Mouse (Mus musculus): ENCODE data around the gene Prss32. TPM values are rescaled to one million over a fixed set of nuclear protein-coding genes. Genes with fewer than 3 reads are reported as not detected.

Prss32 gene
- not detected in 2 replicates for polyA plus RNA-seq (2016; fragmentation: Nextera tagmentation; extraction: Ambion mirVana)

GRCm38 (mm10) chr17:23843812-23844273 lies at the start of gene Prss32, which contains the start of gene Prss41:
TSS of gene Prss32 (plus strand) at chr17:23843855.
TSS of gene Prss41 (minus strand) at chr17:23844172.
- H3K27ac ChIP-seq (replicated peaks): no peak within 1 kb of the TSS
- peaks cover 11% of the 10 kb centered on the region for H3K4me1 ChIP-seq
- DNase-seq (ENCODE audit: low spot score): peak; percentile 67
- WGBS: 15% methylated on average over 19 of the region's 19 CpGs
- no peaks in the 10 kb centered on the region for H3K9me3 ChIP-seq (replicated peaks)
- H3K36me3 ChIP-seq: no peaks in the 10 kb centered on the region
- peaks cover 16% of the 10 kb centered on the region; the same call in 1 of the 2 replicates for H3K27me3 ChIP-seq (ENCODE audit: low read depth, poor library complexity, severe bottlenecking)
- H3K4me3 ChIP-seq: peak within 1 kb of the TSS; percentile 45

GRCm38 (mm10) chr17:23795323-23795722 lies 48.3 kb upstream of the Prss32 start:
- DNase-seq (ENCODE audit: low spot score): no peak
- 91% methylated on average over 8 of the region's 8 CpGs for WGBS

GRCm38 (mm10) chr17:23797316-23797715 lies 46.3 kb upstream of the Prss32 start:
- Histone ChIP-seq H3K27me3 (ENCODE audit: low read depth, poor library complexity, severe bottlenecking) (no peaks in the 10 kb centered on the region), H3K9me3 (replicated peaks) (no peaks in the 10 kb centered on the region), H3K4me3 (no peak overlapping the region), H3K36me3 (0 out of 2 replicates have a peak, but pooled peaks cover 6% of the 10 kb centered on the region), H3K27ac (replicated peaks) (no peak overlapping the region), H3K4me1 (peaks cover 5% of the 10 kb centered on the region; the same call in 1 of the 2 replicates)
- WGBS: 80% methylated on average over 7 of the region's 7 CpGs
- no peak for DNase-seq (ENCODE audit: low spot score)

More at GRCm38 (mm10) chr17:23795323-23795722, 48.3 kb upstream of the Prss32 start:
- no peak overlapping the region for H3K27ac ChIP-seq (replicated peaks)
- H3K9me3 ChIP-seq (replicated peaks): no peaks in the 10 kb centered on the region
- no peak overlapping the region for H3K4me3 ChIP-seq
- no peaks in the 10 kb centered on the region for H3K27me3 ChIP-seq (ENCODE audit: low read depth, poor library complexity, severe bottlenecking)
- peaks cover 11% of the 10 kb centered on the region for H3K4me1 ChIP-seq
- H3K36me3 ChIP-seq: 0 out of 2 replicates have a peak, but pooled peaks cover 6% of the 10 kb centered on the region

- Histone ChIP-seq H3K4me3 (no peak overlapping the region), H3K27ac (replicated peaks) (no peak overlapping the region; the same call in 1 of the 2 replicates), H3K9me3 (replicated peaks) (no peaks in the 10 kb centered on the region), H3K27me3 (ENCODE audit: low read depth, poor library complexity, severe bottlenecking) (no peaks in the 10 kb centered on the region), H3K4me1 (peaks cover 29% of the 10 kb centered on the region), H3K36me3 (peaks cover 5% of the 10 kb centered on the region)
- DNase-seq (ENCODE audit: low spot score): no peak
- 94% methylated on average over 10 of the region's 10 CpGs for WGBS
Observed at GRCm38 (mm10) chr17:23801627-23802026, 42.0 kb upstream of the Prss32 start.

- WGBS: under 1% methylated on average over 60 of the region's 60 CpGs
- Histone ChIP-seq H3K4me3 (peak overlapping the region; percentile 99), H3K27ac (replicated peaks) (peak overlapping the region; percentile 99), H3K4me1 (peaks cover 33% of the 10 kb centered on the region), H3K27me3 (ENCODE audit: low read depth, poor library complexity, severe bottlenecking) (no peaks in the 10 kb centered on the region), H3K9me3 (replicated peaks) (no peaks in the 10 kb centered on the region), H3K36me3 (peaks cover 14% of the 10 kb centered on the region)
- DNase-seq (ENCODE audit: low spot score): peak; percentile 98
Observed at GRCm38 (mm10) chr17:23802746-23803365, 40.8 kb upstream of the Prss32 start.

- no peaks in the 10 kb centered on the region for H3K9me3 ChIP-seq (replicated peaks)
- peak overlapping the region; percentile 99 for H3K27ac ChIP-seq (replicated peaks)
- peak overlapping the region; percentile 99 for H3K4me3 ChIP-seq
- WGBS: under 1% methylated on average over 66 of the region's 83 CpGs
- no peaks in the 10 kb centered on the region for H3K27me3 ChIP-seq (ENCODE audit: low read depth, poor library complexity, severe bottlenecking)
- H3K4me1 ChIP-seq: peaks cover 33% of the 10 kb centered on the region
- peak; percentile 89 for DNase-seq (ENCODE audit: low spot score)
- peaks cover 20% of the 10 kb centered on the region for H3K36me3 ChIP-seq
Observed at GRCm38 (mm10) chr17:23803366-23804041, 40.2 kb upstream of the Prss32 start.

- DNase-seq (ENCODE audit: low spot score): no peak
- WGBS: 14% methylated on average over 8 of the region's 8 CpGs
- H3K27me3 ChIP-seq (ENCODE audit: low read depth, poor library complexity, severe bottlenecking): no peaks in the 10 kb centered on the region
- H3K36me3 ChIP-seq: peaks cover 31% of the 10 kb centered on the region
- H3K4me1 ChIP-seq: peaks cover 33% of the 10 kb centered on the region
- peak overlapping the region; percentile 99 for H3K4me3 ChIP-seq
- H3K27ac ChIP-seq (replicated peaks): peak overlapping the region; percentile 99
- no peaks in the 10 kb centered on the region for H3K9me3 ChIP-seq (replicated peaks)
Observed at GRCm38 (mm10) chr17:23804426-23805085, 39.1 kb upstream of the Prss32 start.

GRCm38 (mm10) chr17:23806867-23807266 lies 36.8 kb upstream of the Prss32 start:
- H3K27me3 ChIP-seq (ENCODE audit: low read depth, poor library complexity, severe bottlenecking): no peaks in the 10 kb centered on the region
- H3K4me3 ChIP-seq: peak overlapping the region; percentile 19; the same call in 1 of the 2 replicates
- H3K9me3 ChIP-seq (replicated peaks): no peaks in the 10 kb centered on the region
- no peak for DNase-seq (ENCODE audit: low spot score)
- H3K27ac ChIP-seq (replicated peaks): no peak overlapping the region
- peaks cover 30% of the 10 kb centered on the region for H3K4me1 ChIP-seq
- 94% methylated on average over 25 of the region's 25 CpGs for whole genome bisulfite sequencing
- H3K36me3 ChIP-seq: peaks cover 54% of the 10 kb centered on the region

- no peak for DNase-seq (ENCODE audit: low spot score)
- Histone ChIP-seq H3K4me1 (peaks cover 26% of the 10 kb centered on the region), H3K36me3 (peaks cover 64% of the 10 kb centered on the region), H3K4me3 (no peak overlapping the region), H3K9me3 (replicated peaks) (no peaks in the 10 kb centered on the region), H3K27ac (replicated peaks) (no peak overlapping the region), H3K27me3 (ENCODE audit: low read depth, poor library complexity, severe bottlenecking) (no peaks in the 10 kb centered on the region)
- 96% methylated on average over 3 of the region's 3 CpGs for WGBS
Observed at GRCm38 (mm10) chr17:23807918-23808317, 35.7 kb upstream of the Prss32 start.

- Histone ChIP-seq H3K36me3 (peaks cover 100% of the 10 kb centered on the region), H3K27me3 (ENCODE audit: low read depth, poor library complexity, severe bottlenecking) (no peaks in the 10 kb centered on the region), H3K4me1 (no peaks in the 10 kb centered on the region), H3K27ac (replicated peaks) (no peak overlapping the region), H3K4me3 (no peak overlapping the region), H3K9me3 (replicated peaks) (peaks cover 53% of the 10 kb centered on the region)
- no peak for DNase-seq (ENCODE audit: low spot score)
- WGBS: 96% methylated on average over 16 of the region's 16 CpGs
Observed at GRCm38 (mm10) chr17:23815641-23816040, 28.0 kb upstream of the Prss32 start.

- no peak for DNase-seq (ENCODE audit: low spot score)
- H3K4me1 ChIP-seq: no peaks in the 10 kb centered on the region
- H3K36me3 ChIP-seq: peaks cover 100% of the 10 kb centered on the region
- H3K4me3 ChIP-seq: no peak overlapping the region
- H3K27ac ChIP-seq (replicated peaks): no peak overlapping the region
- WGBS: 95% methylated on average over 8 of the region's 8 CpGs
- H3K9me3 ChIP-seq (replicated peaks): peaks cover 53% of the 10 kb centered on the region
- H3K27me3 ChIP-seq (ENCODE audit: low read depth, poor library complexity, severe bottlenecking): no peaks in the 10 kb centered on the region
Observed at GRCm38 (mm10) chr17:23818579-23818978, 25.1 kb upstream of the Prss32 start.

- peaks cover 100% of the 10 kb centered on the region for H3K36me3 ChIP-seq
- no peak overlapping the region for H3K4me3 ChIP-seq
- H3K4me1 ChIP-seq: no peaks in the 10 kb centered on the region
- H3K27me3 ChIP-seq (ENCODE audit: low read depth, poor library complexity, severe bottlenecking): no peaks in the 10 kb centered on the region
- H3K27ac ChIP-seq (replicated peaks): no peak overlapping the region
- H3K9me3 ChIP-seq (replicated peaks): peaks cover 53% of the 10 kb centered on the region
- no peak for DNase-seq (ENCODE audit: low spot score)
- WGBS: 98% methylated on average over 25 of the region's 25 CpGs
Observed at GRCm38 (mm10) chr17:23819235-23819634, 24.4 kb upstream of the Prss32 start.

Measured in midbrain, embryonic 10.5 days (tissue).